Mouse (Mus musculus) liver, postnatal 0 days (tissue): ENCODE measurements around the gene 1700029F12Rik. TPM values are rescaled to one million over a fixed set of nuclear protein-coding genes. Genes with fewer than 3 reads are reported as not detected.

ENCODE experiments used
- ATAC-seq: fragments of 200-750 bp; cut with Nextera tagmentation; 2 replicates; pipeline ENCODE4 v1.8.0; 2017; ENCODE audit warnings: mild to moderate bottlenecking, moderate library complexity
- DNase-seq: peaks from one replicate; pipeline ENCODE4 v3.0.0-alpha.2; 2016
- H3K27ac ChIP-seq: fragments of 300-500 bp; sonication (generic); 2 replicates; pipeline ENCODE4 v1.5.1; 2014; ENCODE audit warnings: antibody characterized with exemption, moderate library complexity, mild to moderate bottlenecking, low read depth
- H3K27me3 ChIP-seq: fragments of 300-500 bp; sonication (generic); 2 replicates; pipeline ENCODE4 v1.6.1; 2014; ENCODE audit warnings: low read length, control low read depth, mixed read lengths; ENCODE audit not compliant: insufficient read depth
- H3K36me3 ChIP-seq: fragments of 300-500 bp; sonication (generic); replicated peaks from 2 replicates; pipeline ENCODE4 v1.6.1; 2014; ENCODE audit warnings: mild to moderate bottlenecking, control low read depth, low read length, moderate library complexity, mixed read lengths; ENCODE audit not compliant: insufficient read depth
- H3K4me1 ChIP-seq: fragments of 300-500 bp; sonication (generic); 2 replicates; pipeline ENCODE4 v1.6.1; 2014; ENCODE audit warnings: antibody characterized with exemption, mild to moderate bottlenecking, control low read depth; ENCODE audit not compliant: insufficient read depth
- H3K4me2 ChIP-seq: fragments of 300-500 bp; sonication (generic); 2 replicates; pipeline ENCODE4 v1.6.1; 2014; ENCODE audit warnings: low read depth, mild to moderate bottlenecking, low read length, moderate library complexity, mixed read lengths
- H3K4me3 ChIP-seq: fragments of 300-500 bp; sonication (generic); 2 replicates; pipeline ENCODE4 v1.5.1; 2014; ENCODE audit warnings: low read depth, low read length
- H3K9ac ChIP-seq: fragments of 300-500 bp; sonication (generic); replicated peaks from 2 replicates; pipeline ENCODE4 v1.6.1; 2014; ENCODE audit warnings: mild to moderate bottlenecking, moderate library complexity
- H3K9me3 ChIP-seq: fragments of 300-500 bp; sonication (generic); 2 replicates; pipeline ENCODE4 v1.6.1; 2016; ENCODE audit warnings: mild to moderate bottlenecking, control low read depth, low read length, mixed read lengths
- CTCF ChIP-seq: sonication (generic); IDR thresholded peaks from 2 replicates; pipeline ENCODE4 v1.5.1; 2016; ENCODE audit warnings: antibody characterized with exemption, low read depth
- EP300 ChIP-seq: IDR thresholded peaks from 2 replicates; pipeline ENCODE4 v1.6.1; 2016; ENCODE audit warnings: antibody characterized with exemption, low read depth, mild to moderate bottlenecking
- WGBS: fragments of 180-500 bp; shearing (Covaris S2); extraction: QIAGEN DNeasy Blood & Tissue Kit; methylation state at CpG from one replicate; pipeline ENCODE4 v1.1.7; 2014; ENCODE audit not compliant: insufficient replicate concordance; 5-methylcytosine and 5-hydroxymethylcytosine counted together
- polyA plus RNA-seq: library from polyadenylated mRNA; unstranded; fragments of >200 nt; fragmentation: Nextera tagmentation; extraction: Ambion mirVana; gene quantifications from 2 replicates; pipeline ENCODE4 v1.2.1, GENCODE M21; 2015

1700029F12Rik gene
- polyA plus RNA-seq, 1 experiment from 2014 or later: not detected

DNA sequence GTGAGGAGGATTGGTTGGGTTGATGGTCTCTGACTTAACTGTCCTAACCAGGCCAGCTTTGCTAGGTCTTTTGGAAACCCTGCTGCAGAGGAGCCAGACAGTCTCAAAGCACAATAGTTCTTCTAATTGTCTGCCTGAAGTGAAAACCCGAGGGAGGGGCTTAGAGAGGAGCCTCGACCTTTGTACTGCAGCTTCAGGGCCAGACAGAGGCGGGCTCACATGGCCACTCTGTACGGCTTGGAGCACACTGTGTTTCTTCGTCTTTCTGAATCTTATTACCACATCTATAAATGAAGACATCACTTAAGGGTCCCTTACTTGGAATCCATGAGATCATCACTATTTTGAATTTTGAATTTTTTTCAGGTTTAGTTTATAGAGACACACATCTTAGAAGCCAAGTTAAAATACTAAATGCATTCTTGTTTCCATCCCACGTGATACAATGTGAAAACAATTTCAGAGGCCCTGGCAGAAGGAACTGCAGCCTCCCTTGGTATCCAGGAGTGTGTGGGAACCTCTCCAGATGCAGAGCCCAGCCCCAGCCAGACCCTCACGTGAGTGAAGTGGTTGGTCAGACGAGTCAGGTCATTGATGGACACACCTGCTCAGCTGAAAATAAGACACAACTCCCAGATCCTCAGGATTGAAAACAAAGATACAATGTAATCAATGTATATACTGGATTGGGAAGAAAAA lies 40.7 kb downstream of the 1700029F12Rik start:
- WGBS: 44% methylated on average over 8 of the region's 8 CpGs
- TF ChIP-seq CTCF (no peak), EP300 (no peak)
- ATAC-seq: 0 out of 2 replicates have a peak, but pooled peaks have one; percentile 27

DNA sequence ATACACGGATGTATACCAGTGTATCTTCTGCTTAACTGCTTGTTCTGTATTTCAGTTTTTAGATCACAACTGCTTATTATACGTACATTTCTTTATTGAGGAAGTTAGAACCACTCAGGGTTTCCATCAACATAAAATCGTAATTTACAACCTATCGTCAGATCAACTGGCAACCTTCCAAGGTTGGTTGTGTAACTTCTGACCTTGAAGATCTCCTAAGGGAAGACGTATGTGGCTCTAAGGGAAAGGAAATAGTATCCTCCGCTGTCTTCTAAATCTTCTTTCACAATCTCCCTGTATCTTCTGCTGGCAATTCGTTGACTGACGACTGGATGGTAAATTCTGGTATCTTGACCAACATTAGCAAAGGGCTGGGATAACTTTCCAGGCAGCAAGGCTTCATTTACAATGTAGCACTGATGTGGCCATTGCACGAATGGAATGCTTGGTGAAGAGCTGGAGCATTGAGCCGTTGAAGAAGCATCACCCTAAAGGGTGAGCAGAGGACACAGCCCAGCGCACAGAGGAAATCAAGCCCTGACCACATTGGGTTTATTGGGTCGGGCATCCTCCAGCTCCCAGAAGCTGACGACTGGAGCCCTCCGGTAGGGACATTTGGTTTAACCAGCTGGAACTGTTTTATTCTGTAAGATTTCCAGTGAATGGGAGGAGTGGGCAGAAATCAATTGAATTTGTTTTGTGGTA lies 43.4 kb downstream of the 1700029F12Rik start:
- H3K36me3 ChIP-seq: no peaks in the 10 kb centered on the region
- peaks cover 10% of the 10 kb centered on the region for H3K4me1 ChIP-seq
- H3K27ac ChIP-seq: no peak overlapping the region
- 57% methylated on average over 14 of the region's 14 CpGs for WGBS
- no peak overlapping the region for H3K9ac ChIP-seq
- no peak overlapping the region for H3K4me3 ChIP-seq
- no peak overlapping the region for H3K4me2 ChIP-seq
- H3K27me3 ChIP-seq: no peaks in the 10 kb centered on the region
- TF ChIP-seq CTCF (no peak), EP300 (no peak)
- H3K9me3 ChIP-seq: no peaks in the 10 kb centered on the region
- DNase-seq (no peak), ATAC-seq (no peak)

More for the DNA sequence above, 40.7 kb downstream of the 1700029F12Rik start:
- Histone ChIP-seq H3K9ac (no peak overlapping the region), H3K9me3 (no peaks in the 10 kb centered on the region), H3K4me2 (no peak overlapping the region), H3K36me3 (no peaks in the 10 kb centered on the region), H3K27ac (no peak overlapping the region), H3K4me3 (no peak overlapping the region), H3K4me1 (peaks cover 5% of the 10 kb centered on the region; the same call in 1 of the 2 replicates), H3K27me3 (no peaks in the 10 kb centered on the region)
- DNase-seq: no peak

DNA sequence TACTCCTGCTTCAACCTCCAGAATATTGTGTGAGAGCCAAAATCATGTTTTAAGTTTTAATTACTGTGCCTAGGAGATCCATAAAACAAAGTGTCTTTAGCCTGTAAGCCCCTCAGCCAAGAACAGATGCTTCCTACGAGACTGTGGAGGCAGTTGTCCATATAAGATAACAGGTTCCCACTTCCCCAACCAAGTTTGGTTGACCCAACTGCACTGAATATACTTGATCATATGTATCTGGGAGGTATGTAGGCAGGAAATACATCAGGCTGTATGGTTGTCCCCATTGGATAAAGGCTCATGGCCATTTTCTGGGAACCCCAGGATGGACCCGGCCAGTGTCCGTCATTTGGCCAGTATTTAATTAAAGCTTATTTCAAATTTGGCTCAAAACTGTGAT lies 44.1 kb downstream of the 1700029F12Rik start:
- TF ChIP-seq EP300 (no peak), CTCF (no peak)
- H3K27ac ChIP-seq: no peak overlapping the region
- H3K9me3 ChIP-seq: no peaks in the 10 kb centered on the region
- H3K4me3 ChIP-seq: no peak overlapping the region
- no peaks in the 10 kb centered on the region for H3K27me3 ChIP-seq
- DNase-seq (no peak), ATAC-seq (no peak)
- H3K36me3 ChIP-seq: no peaks in the 10 kb centered on the region
- H3K4me1 ChIP-seq: peaks cover 14% of the 10 kb centered on the region
- no peak overlapping the region for H3K4me2 ChIP-seq
- 62% methylated on average over 3 of the region's 3 CpGs for WGBS
- H3K9ac ChIP-seq: no peak overlapping the region

DNA sequence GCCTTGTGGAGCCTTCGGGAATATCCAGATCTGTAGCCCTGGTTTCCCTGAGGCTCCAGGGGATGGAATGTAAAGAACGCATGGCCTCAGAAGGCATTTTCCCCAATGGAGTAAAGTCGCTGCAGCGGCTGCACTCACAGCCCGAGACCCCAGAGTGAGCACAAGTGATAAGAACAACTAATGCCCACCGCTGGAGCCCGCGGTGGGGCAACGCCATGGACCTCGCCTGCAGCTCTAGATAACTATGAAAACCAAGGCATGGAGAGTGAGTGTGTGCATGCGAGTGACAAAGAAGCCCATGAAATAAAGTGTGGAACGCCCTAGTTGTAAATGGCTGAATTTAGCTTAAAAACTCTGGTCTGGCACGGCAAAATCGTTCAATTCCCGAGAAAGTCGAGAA lies 45.0 kb downstream of the 1700029F12Rik start:
- Histone ChIP-seq H3K27me3 (no peaks in the 10 kb centered on the region), H3K4me2 (no peak overlapping the region), H3K36me3 (no peaks in the 10 kb centered on the region), H3K9me3 (no peaks in the 10 kb centered on the region), H3K9ac (no peak overlapping the region), H3K27ac (no peak overlapping the region), H3K4me3 (no peak overlapping the region), H3K4me1 (peaks cover 14% of the 10 kb centered on the region)
- no peak for ATAC-seq
- TF ChIP-seq EP300: no peak
- TF ChIP-seq CTCF: no peak
- 73% methylated on average over 16 of the region's 16 CpGs for WGBS
- no peak for DNase-seq

DNA sequence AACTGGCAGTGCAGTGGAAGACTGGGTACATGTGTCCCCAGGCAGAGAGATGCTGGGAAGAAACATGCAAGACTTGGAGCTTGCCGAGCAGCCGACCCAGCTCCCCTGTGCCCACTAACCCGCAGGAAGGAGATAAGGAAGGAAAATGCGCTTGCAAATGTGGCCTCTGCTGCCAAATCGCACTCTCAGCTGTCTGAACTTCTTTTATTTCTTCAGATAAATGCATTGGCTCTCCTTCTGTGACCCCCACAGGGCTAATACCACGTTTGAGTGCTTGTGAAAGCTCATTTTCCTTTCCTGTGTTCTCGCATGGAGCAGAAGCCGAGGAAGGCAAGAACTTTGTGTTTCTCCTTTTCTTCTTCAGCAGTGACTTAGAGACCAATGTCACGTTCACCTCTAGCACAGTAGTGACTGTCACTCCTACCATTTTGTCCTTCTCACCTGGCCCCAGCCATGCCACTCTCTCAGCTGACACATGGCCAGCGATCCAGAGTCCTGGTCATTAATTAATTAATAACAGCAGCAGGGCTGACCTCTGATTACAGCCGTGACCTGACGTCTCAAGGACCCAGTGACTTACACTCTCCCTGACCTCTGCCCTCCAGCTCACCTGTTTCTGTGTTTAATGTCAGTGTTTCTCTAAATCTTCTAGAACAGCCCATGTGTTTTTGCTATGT lies 48.4 kb downstream of the 1700029F12Rik start:
- DNase-seq (no peak), ATAC-seq (no peak)
- H3K36me3 ChIP-seq: no peaks in the 10 kb centered on the region
- no peak overlapping the region; the same call in 1 of the 2 replicates for H3K9ac ChIP-seq
- H3K9me3 ChIP-seq: no peaks in the 10 kb centered on the region
- peak overlapping the region; percentile 95; the same call in 1 of the 2 replicates for H3K27ac ChIP-seq
- no peaks in the 10 kb centered on the region for H3K27me3 ChIP-seq
- TF ChIP-seq CTCF: no peak
- TF ChIP-seq EP300: no peak
- H3K4me1 ChIP-seq: peaks cover 15% of the 10 kb centered on the region
- no peak overlapping the region for H3K4me3 ChIP-seq
- 29% methylated on average over 12 of the region's 12 CpGs for WGBS
- no peak overlapping the region for H3K4me2 ChIP-seq

DNA sequence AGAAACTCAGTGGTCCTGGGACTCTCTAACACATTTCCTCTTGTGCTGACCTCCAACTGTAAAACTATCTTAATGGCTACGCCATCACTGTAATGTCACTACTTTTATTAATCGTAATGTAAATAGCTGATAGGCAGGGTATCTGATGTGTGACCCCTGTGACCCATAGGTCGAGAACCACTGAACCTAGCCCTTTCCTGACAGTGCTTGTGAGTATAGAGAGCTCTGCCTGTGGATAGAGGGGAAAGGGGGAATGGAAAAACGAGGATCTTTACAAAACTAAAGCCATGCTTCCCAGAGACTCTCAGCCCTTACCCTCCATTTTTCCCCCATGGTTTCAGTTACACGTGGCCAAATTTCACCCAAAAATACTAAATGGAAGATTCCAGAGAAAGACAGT lies 49.5 kb downstream of the 1700029F12Rik start:
- 51% methylated on average over 5 of the region's 5 CpGs for WGBS
- Histone ChIP-seq H3K27me3 (no peaks in the 10 kb centered on the region), H3K9ac (no peak overlapping the region), H3K36me3 (no peaks in the 10 kb centered on the region), H3K4me3 (no peak overlapping the region), H3K4me1 (peaks cover 15% of the 10 kb centered on the region), H3K27ac (peak overlapping the region; percentile 95), H3K4me2 (peak overlapping the region; percentile 70), H3K9me3 (no peaks in the 10 kb centered on the region)
- TF ChIP-seq EP300 (no peak), CTCF (no peak)
- no peak for DNase-seq
- ATAC-seq: no peak
